Mouse (Mus musculus): Measurements from ENCODE around the gene Cmtm7.

Gene Cmtm7

GRCm38 (mm10) chr9:114716677-114717331 is 64.9 kb downstream of the Cmtm7 start:
- DNase-seq (ENCODE audit: low spot score) = no peak

DNA sequence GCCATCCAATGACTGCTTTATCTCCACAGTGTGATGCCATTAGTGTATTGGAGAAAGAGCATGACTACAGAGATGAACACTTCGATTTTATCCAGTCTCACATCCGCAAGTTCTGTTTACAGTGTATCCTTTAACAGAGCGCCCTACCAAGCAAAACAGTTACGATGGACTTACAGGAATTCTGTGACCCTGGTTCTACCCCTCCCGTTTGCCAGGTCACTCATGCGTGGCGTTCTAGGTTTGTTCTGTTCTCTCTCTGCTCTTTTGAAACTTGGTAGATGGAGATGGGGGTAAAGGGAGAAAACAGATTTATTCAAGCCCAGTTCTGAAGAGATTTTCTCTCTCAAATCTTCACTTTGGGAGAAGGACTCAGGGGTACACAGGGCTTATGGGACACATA is 68.2 kb downstream of the Cmtm7 start:
- DNase-seq (ENCODE audit: low spot score) = no peak

- no peak for DNase-seq (ENCODE audit: low spot score)
These were observed 71.3 kb downstream of the Cmtm7 start for GRCm38 (mm10) chr9:114710345-114710744.

DNA sequence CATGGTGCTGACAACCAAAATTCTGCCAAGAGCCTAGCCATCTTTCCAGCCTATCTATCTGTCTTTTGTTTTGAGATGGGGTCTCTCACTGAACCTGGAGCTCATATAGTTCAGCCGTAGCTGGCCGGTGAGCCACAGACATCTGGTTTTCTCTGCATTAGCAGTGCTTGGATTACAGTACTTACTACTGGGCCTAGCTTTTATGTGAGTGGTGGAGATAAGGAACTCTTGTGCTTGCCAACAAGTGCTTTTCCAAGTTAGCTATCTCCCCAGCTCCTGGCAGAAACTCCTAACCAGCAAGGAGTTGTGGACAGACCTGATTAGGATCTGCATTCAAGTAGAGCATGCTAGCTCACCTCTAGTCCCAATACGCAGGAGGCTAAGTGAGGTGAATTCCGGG is 73.9 kb downstream of the Cmtm7 start:
- no peak for DNase-seq (ENCODE audit: low spot score)

All from adipocyte (in vitro differentiated cells).